Mouse (Mus musculus) heart, postnatal 25 days (tissue): Measurements from ENCODE around the gene Mlst8. TPM values are rescaled to one million over a fixed set of nuclear protein-coding genes. Genes with fewer than 3 reads are reported as not detected.

Experiments used
- DNase-seq: peaks from one replicate; pipeline ENCODE4 v3.0.0; 2022; ENCODE audit warnings: low spot score
- intact Hi-C: fragments of 180-260 bp; cut with DNase I; formaldehyde crosslinking; loops from one replicate; pipeline ENCODE4 v1.15.1; 2025
- total RNA-seq, 2 experiments: library from RNA; stranded (reverse); gene quantifications; 2 replicates each; pipeline ENCODE4 v1.2.3; 2021

The Mlst8 gene
- 10 to 100 TPM in 1 of 2 experiments, 1 to 10 TPM in 1; 9.4 to 11.3 TPM for total RNA-seq

DNA sequence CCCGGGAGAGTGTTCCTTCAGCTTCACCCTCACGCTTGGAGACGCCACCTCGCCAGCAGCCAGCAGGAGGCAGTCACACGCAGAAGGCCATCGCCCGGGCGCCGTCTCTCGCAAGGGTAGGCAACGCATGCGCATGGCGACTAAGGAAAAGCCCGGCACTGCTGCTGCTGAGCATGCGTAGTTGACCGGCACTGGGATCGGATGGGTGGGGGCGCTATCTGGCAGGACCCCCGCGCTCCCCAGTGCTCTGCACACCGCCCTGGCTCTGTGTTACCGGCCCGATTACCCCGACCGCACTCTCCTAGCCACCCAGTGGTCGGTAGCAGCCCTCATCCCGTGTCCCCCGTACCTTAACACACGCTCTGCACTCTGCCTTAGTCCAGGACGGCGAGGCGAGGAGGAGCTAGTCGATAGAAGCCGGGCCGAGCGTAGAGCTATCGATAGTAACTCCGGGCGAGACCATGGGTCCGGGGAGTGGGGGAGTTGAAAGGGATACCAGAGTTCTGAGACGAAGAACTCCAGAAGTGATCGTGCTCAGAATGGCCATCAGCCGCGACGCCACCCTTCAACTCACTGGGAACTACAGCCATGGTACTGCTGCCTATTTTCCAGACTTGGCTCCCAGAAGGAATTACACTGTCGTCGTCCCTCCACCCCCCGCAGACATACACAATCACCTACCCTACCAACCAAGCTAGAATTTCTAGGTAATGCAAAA, at the start of gene Mlst8:
Mlst8 (minus strand) TSS at position 416 of the 718 bp plus-strand sequence.
- peak; percentile 93 for DNase-seq
- intact Hi-C loops = loop anchor here (5.0 kb wide), 2 partner anchors 33 to 193 kb away; no protein-coding TSS in a partner anchor

DNA sequence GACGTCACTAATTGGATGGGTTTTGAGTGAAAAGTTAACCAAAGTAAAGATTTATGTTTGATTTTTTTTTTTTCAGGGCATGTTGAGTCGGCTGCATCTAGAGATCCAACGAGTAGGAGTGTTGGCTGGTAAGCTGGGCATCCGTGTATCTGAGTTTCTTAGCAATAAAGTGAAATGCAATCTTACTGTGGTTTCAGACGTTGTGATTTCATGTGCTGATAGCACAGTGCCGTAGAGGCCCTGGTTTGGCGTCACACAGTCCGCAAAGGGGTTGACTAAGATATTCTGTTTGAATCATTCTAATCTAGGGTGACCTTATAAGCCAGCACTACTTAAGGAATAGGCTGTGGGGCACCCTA, 49.7 kb upstream of the Mlst8 start:
- intact Hi-C loops = loop anchor here (5.0 kb wide), 3 partner anchors 124 to 189 kb away; partner anchors contain the start of genes Rnf151, Rps2, Slc9a3r2 and Zfp598
- no peak for DNase-seq

DNA sequence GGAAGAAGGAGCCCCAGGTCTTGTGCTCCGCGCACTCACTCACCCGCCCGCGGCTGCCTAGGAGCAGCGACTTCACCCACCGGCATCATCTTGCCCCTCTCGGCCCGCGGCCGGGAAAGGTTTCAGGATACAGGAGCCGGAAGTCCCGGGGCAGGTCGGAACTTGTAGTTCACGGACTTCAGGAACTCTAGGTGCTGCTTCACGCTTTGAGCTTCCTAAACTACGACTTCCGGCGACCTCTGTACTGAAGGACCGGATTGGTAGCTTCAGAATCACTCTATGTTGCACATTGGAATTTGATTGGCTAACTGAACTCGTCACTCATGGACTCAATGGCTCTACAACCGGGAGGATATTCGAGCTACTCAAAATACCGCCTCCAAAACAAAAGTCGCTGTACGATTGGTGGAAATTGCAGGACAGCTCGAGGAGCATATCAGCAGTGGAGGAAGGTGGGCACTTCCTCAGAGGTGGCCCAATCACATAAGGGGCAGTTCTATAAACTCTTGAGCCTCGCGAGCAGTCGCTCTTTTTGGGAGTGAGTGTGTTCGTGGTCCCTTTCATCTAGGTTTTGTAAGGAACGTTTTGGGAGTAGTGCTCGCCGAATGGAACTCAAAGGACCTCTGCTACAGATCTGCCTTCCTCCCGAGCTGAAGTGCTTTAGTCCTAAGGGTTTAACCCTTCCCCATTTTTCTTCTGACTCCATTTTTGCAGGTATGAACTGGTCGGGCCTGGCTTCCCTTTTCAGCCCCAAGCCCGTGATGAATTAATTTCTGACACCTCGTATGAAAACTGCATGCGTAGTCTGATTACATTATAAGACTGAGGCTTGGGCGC, 49.1 kb upstream of the Mlst8 start, which contains the start of gene Traf7:
Traf7 (minus strand) TSS at position 216 of the 837 bp plus-strand sequence.
- intact Hi-C loops = loop anchor here (5.0 kb wide), 3 partner anchors 124 to 189 kb away; partner anchors contain the start of genes Rnf151, Rps2, Slc9a3r2 and Zfp598
- DNase-seq = peak; percentile 93

DNA sequence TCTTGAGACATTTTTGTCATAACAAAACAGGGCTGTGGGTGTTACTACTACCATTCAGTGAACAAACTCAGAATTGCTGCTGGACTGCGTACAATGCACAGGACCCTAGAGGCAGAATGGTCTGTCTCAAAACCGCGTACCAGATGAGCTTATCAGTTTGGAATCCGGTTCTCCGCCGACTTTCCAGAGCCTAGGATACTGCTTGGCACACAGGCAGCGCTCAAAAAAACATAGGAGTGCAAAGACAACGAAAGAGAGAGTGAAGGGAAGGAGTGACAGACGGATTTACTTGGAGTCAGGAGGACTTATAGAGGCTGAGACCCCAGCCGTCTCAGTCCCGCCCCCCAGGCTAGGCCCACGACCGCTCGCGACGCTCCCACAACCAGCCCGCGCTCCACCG, 48.4 kb upstream of the Mlst8 start:
- intact Hi-C loops = loop anchor here (5.0 kb wide), 3 partner anchors 125 to 190 kb away; partner anchors contain the start of genes Rnf151, Rps2, Slc9a3r2 and Zfp598
- no peak for DNase-seq

DNA sequence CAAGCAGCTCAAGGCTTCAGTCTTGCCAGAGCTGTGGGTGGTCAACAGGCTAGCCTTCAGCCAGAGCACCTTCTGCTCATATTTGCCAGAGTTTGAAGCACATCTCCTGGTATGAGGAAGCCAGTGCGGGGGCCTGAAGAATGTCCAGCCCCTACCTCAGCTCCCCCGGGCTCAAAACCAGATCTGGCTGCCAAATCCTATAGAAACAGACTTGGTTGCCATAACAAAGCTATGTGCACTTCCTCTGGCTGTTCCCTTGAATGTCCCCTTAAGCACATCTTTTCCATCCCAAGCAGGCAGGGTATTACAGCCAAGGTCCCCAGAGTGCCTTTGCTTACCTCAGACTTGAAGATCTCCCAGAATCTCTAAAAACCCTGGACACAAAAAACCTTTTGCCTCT, 45.9 kb upstream of the Mlst8 start:
- intact Hi-C loops = loop anchor here (5.0 kb wide), 3 partner anchors 128 to 193 kb away; partner anchors contain the start of genes Rnf151, Rps2, Slc9a3r2 and Zfp598
- no peak for DNase-seq

DNA sequence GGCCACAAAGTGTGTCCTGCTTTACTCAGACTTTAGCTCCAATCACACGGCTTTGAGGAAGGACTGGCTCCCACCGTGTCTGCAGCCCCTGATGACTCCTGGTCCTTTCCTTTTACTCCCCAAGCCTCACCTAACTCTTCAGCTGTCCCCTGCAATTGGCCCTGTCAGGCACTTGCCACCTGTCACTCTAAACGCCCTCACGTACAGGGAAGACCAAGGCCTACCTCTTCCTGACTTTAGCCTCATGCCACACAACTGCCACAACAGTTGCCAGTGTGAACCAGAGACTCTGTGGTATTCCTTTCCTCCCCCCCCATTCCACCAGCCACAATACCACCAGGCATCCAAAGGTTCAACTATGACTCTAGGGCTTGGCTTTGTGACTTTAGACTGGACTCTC, 41.6 kb upstream of the Mlst8 start:
- intact Hi-C loops = no loop called here

DNA sequence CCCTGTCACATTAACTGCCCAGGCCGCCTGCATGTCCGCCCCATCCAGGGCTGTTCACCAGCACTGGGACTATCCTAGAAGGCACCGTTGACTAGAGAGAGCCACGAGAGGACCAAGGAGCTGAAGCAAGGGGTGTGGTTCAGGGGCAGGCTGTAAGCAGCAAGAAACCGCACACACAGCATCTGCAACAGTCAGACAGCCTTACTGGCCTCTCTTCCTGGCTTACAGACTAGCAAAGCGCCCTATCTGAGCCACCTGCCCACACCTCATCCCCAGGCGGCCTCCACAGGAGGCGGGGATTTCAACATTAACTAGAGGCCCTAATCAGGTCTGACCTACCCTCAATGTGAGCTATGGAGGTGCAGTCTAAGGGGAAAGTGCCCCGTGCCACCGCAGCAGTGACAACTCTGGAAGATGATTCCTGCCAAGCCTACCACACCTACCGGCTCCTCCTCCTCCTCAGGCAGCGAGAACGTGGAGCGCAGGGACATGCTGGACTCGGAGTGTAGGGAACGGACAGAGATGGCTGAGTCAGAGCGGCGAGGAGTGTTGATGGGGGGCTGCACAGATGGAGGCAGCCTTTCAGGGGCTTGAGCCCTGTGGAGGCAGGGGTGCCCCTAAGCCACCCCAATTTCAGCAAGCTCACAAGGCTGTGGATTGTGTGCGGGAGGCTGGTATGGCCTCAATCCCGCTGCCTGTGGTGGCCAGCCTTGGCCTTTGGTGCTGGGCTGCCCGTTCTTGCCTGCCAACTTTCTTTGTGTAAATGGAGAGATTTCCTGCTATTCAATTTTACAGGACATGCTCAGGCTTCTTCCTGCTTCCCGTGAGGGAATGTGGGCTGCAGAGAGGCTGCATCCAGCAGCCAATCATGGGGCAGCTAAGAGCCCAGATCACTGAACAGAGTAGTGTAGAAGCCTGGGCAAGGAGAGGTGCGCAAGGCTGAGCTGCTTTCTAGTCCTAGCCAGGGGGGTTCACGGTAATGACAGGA, 35.7 kb upstream of the Mlst8 start:
- intact Hi-C loops = loop anchor here (5.0 kb wide), 1 partner anchor 37 kb away; the partner anchor contains the start of gene Mlst8
- peak; percentile 30 for DNase-seq

More for the DNA sequence above, 41.6 kb upstream of the Mlst8 start:
- DNase-seq = no peak

DNA sequence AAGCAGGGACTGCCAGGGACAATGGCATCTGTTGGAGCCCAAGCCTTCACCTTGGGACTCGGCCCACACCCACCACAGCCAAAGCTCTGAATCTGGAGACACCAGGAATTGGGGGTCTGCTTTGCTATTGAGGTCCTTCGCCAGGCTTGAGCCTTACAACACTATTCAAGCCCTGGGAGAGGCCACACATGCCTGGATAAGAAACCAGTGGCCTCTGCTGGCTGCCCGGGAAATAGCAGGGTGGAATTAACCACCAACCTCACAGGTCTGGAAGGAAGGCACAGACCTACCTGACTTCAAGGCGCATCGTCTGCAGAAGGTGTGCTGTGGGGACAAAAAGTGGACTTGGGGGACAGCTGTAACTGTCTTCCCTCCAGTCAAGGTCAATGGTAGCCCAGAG, 34.7 kb upstream of the Mlst8 start:
- DNase-seq = no peak
- intact Hi-C loops = loop anchor here (2.0 to 5.0 kb wide), 2 partner anchors 19 to 36 kb away; partner anchors contain the start of gene Mlst8

DNA sequence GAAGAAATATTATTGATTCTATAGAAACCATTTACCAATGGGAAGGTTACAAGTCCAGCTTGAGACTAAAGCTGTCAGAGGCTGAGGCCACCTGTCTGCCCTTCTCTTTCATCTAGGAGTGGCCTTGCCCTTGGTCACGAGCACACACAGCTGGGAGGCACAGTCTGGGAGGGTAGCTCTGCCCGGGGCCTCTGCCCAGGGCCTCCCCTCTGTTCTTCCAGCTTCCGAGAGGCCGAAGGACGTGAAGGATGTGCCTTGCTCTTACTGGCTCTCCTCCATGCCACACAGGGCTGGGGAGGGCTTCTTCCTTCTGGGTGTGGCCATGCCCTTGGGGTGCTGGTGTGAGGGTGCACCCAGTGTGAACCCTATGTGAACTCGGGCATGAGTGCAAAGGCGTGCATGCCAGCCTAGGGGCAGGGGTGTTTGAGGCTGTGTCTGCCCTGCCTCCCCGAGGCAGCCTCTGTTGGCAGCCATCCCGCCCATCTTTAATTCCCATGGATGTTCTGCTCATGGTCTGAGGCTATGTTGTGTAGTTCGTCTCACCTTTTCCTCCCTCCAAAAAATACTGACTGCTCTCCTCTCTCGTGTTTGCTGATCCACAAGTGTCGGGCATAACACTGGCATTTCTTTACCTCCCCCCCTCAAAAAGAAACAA, 29.1 kb upstream of the Mlst8 start:
- DNase-seq = no peak
- intact Hi-C loops = no loop called here

DNA sequence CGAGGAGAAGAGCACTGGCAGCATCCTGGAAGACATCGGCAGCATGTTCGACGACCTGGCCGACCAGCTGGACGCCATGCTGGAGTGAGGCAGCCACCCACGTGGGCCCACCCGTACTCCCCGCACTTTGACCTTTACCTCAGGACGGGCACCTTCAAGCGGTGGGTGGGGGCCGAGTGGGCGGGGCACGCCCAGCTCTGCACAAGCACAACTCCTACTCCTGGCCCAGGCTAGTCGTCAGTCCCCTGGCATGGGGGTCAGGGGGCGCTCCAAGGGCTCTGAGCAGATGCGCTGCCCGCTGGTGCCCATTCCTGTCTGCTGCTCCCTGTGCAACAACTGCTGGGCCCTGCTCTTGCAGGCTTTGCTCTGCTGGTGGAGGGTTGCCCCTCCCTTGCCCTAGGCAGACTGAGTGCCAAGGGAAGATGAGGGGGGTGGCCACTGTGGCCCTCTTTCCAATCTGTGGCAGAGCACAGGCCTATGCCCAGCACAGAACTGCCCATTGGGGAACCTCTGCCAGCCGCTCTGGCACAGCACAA, 28.3 kb upstream of the Mlst8 start:
- intact Hi-C loops = no loop called here
- no peak for DNase-seq

DNA sequence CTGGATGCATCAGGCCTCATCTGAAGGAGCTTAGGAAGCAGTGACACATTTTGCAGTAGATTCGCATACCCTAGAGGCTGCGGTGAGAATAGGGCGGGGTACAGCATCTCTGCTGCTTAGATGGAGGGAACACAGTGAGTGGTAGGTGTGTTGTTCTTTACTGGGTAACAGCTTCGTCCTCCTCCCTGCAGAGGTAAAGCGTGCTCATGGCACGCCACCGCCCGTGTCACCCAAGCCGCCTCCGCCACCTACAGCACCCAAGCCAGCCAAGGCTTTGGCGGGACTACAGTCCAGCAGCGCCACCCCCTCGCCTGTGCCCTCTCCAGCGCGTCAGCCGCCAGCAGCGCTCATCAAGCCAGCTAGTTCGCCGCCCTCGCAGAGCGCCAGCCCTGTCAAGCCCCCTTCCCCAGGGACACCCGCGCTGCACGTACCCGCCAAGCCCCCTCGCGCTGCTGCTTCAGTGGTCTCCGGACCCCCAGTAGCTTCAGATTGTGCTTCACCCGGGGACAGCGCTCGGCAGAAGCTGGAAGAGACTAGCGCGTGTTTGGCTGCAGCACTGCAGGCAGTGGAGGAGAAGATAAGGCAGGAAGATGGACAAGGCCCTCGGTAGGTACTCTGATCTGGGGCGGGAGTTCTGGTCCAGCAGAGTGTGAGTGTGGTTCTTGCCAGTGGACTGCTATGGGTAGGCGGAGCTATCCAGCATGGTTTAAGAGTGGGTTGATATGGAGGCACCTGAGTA, 27.6 kb upstream of the Mlst8 start:
- no peak for DNase-seq
- intact Hi-C loops = no loop called here

DNA sequence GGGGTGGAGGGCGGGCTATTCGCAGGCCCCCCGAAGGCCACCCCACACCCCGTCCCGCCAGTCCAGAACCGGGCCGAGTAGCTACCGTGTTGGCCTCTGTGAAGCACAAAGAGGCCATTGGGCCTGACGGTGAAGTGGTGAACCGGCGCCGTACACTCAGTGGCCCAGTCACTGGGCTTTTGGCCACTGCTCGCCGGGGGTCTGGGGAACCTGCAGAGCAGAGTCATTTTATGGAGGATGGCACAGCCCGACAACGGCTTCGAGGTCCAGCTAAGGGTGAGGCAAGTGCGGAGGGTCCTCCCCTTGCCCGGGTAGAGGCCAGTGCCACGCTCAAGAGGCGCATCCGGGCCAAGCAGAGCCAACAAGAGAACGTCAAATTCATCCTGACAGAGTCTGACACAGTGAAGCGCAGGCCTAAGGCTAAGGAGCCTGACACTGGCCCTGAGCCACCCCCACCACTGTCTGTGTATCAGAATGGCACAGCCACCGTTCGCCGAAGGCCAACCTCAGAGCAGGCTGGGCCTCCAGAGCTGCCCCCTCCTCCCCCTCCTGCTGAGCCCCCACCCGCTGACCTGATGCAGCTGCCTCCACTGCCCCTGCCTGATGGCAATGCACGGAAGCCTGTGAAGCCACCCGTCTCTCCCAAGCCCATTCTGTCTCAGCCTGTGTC, 26.5 kb upstream of the Mlst8 start:
- DNase-seq = no peak

DNA sequence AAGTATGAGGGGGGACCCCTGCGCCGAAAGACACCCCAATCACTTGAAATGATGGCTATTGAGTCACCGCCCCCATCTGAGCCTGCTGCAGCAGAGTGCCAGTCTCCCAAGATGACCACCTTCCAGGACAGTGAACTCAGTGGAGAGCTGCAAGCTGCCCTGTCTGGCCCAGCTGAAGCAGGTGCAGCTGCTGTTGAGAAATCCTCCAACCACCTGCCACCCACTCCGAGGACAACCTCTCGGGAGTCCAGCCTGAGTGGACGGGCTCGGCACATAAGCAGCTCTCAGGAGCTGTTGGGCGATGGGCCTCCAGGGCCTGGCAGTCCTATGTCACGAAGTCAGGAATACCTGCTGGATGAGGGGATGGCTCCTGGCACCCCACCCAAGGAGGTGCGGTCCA, 25.2 kb upstream of the Mlst8 start:
- intact Hi-C loops = no loop called here

More for the DNA sequence above, 26.5 kb upstream of the Mlst8 start:
- intact Hi-C loops = no loop called here

DNA sequence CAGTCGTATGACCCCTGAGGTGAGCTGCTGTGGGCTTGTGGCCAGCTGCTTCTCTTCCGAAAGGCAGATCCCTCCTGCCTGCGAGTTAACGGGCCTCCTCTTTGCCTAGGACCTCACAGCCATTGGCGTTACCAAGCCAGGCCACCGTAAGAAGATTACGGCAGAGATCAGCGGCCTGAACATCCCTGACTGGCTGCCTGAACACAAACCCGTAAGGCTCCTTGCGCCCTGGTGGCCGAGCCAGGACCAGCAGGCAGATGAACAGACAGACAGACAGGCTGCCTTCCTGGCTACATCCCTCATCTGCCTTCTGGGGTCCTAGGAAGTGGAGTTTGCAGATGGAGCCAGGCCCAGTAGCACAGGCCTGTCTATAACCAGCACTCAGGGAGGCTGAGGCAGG, 23.3 kb upstream of the Mlst8 start:
- no peak for DNase-seq
- intact Hi-C loops = no loop called here

More for the DNA sequence above, 25.2 kb upstream of the Mlst8 start:
- DNase-seq = no peak

DNA sequence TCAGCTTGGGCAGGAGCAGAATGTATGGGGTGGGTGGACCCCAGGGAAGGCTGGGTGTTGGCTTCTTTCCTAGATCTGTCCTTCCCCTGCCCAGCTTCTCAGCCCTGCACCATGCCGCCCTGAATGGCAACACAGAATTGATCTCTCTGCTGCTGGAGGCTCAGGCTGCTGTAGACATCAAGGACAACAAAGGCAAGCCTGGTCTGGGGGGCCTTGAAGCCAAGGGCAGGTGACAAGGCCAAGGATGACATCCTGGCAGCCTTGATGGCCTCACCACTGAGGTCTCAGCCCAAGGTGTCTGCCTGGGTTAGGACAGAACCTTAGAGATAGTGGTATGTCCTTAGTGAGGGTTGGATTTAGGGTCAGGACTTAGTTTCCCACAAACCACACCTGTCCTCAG, 17.1 kb upstream of the Mlst8 start:
- intact Hi-C loops = no loop called here
- no peak for DNase-seq

DNA sequence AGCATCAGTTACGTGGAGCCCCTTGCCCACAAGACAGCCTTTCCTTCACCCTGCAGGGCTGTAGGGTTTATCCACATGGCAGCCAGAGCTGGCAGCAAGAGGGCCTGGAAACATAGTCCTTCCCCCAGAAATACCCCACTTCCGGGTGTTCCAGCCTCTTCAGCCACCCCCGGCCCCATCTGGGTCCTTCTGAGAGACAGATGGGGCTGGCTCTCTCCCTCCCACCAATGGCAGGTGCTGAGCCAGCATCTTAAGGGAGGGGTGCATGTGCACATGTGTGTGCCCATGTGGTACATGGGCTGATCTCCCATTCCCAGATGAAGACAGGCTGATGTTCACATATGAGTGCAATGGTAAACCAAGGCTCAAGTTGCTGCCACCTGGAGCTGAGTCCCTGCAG, 16.6 kb upstream of the Mlst8 start:
- DNase-seq = no peak
- intact Hi-C loops = loop anchor here (2.0 kb wide), 2 partner anchors 17 to 43 kb away; no protein-coding TSS in a partner anchor

DNA sequence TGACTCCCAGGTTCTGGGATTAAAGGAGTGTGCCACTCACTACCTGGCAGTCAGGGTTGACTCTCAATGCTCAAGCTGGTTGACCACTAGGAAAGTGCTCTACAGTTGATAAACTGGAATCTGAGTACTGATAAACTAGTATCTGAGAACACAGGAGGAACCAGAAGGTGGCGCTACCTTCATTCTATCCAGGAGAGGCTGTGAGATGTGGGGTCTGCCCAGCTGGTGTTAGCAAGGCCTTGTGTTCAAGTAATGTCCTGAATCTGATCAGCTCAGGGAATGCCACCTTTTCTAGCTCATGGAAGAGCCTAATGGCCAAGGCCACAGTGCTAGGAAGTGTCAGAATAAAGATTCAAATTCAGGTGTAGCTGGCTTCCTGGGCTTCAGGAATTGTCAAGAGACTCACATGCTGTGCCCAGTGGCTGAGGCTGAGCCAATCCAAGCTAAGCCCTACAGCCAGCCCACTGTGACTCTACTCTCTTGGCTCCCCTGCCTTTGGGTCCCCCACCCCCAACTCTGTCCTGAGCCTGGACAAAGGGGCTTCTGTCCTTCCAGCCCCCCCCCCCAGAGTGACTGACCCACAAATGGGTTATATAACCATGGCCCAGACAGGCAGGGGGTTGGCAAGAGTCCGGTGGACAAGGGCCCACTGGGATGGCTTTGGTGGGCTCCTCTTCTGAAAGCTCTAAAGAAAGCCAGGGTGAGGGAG, 15.9 kb upstream of the Mlst8 start:
- no peak for DNase-seq

More for the DNA sequence above, 15.9 kb upstream of the Mlst8 start:
- intact Hi-C loops = loop anchor here (2.0 kb wide), 2 partner anchors 18 to 44 kb away; no protein-coding TSS in a partner anchor
